Mouse (Mus musculus): ENCODE data around the gene Alk. TPM values are rescaled to one million over a fixed set of nuclear protein-coding genes. Genes with fewer than 3 reads are reported as not detected.

The Alk gene
- total RNA-seq, 2 experiments from 2014 or later = not detected

- intact Hi-C loops (cut with DNase I) = no loop called here
- no peak for DNase-seq
Observed at GRCm38 (mm10) chr17:71862184-71862583, 742.2 kb downstream of the Alk start.

- intact Hi-C loops (cut with DNase I) = no loop called here
- DNase-seq = no peak
Observed at GRCm38 (mm10) chr17:71831960-71832359, 772.5 kb downstream of the Alk start.

GRCm38 (mm10) chr17:71828647-71829414 is 775.6 kb downstream of the Alk start:
- no peak for DNase-seq
- intact Hi-C loops (cut with DNase I) = no loop called here

GRCm38 (mm10) chr17:71827627-71828026 is 776.8 kb downstream of the Alk start:
- no peak for DNase-seq
- intact Hi-C loops (cut with DNase I) = no loop called here

- DNase-seq = no peak
- intact Hi-C loops (cut with DNase I) = no loop called here
Observed at GRCm38 (mm10) chr17:71826603-71827002, 777.8 kb downstream of the Alk start.

GRCm38 (mm10) chr17:71823622-71824306 is 780.7 kb downstream of the Alk start:
- intact Hi-C loops (cut with DNase I) = no loop called here
- no peak for DNase-seq

Other genes with a start within 250 kb of the Alk start
- 10 to 100 TPM; 36.9 to 43.4 TPM for gene Ypel5, start 231.8 kb upstream of the Alk start, total RNA-seq (2021)

Measured in heart, postnatal 36 days (tissue).